Mouse (Mus musculus): ENCODE results near the gene Cyp4f17. TPM values are rescaled to one million over a fixed set of nuclear protein-coding genes. Genes with fewer than 3 reads are reported as not detected.
"Not testable (repeated sequence)": the region's sequence is repeated elsewhere in the genome, so short reads cannot be mapped to it uniquely, and the experiment has no call there.

Gene Cyp4f17
- polyA plus RNA-seq, 1 experiment: 11.5 TPM

GRCm38 (mm10) chr17:32550900-32551770, 45.3 kb downstream of the Cyp4f17 start:
- peak overlapping the region; percentile 68 for H3K4me3 ChIP-seq (ENCODE audit: low read depth, low read length)
- no peak overlapping the region; the same call in 1 of the 2 replicates for H3K27ac ChIP-seq (ENCODE audit: insufficient read depth, low read length)
- peak overlapping the region; percentile 3; the same call in 1 of the 2 replicates for H3K9ac ChIP-seq (ENCODE audit: low read depth, poor library complexity, severe bottlenecking)
- no peaks in the 10 kb centered on the region for H3K9me3 ChIP-seq (replicated peaks; ENCODE audit: control insufficient read depth, insufficient read depth, low read length, poor library complexity, severe bottlenecking)
- TF ChIP-seq CTCF (IDR thresholded peaks at IDR 0.05; ENCODE audit: low read depth, low read length) (peak; percentile 80), EP300 (IDR thresholded peaks at IDR 0.05; ENCODE audit: insufficient read depth, low read depth, low read length) (no peak)
- H3K36me3 ChIP-seq (ENCODE audit: control insufficient read depth, insufficient read depth, low read length, poor library complexity, severe bottlenecking): no peaks in the 10 kb centered on the region
- peaks cover 5% of the 10 kb centered on the region for H3K4me1 ChIP-seq (ENCODE audit: control insufficient read depth, insufficient read depth, low read length)
- no peaks in the 10 kb centered on the region for H3K27me3 ChIP-seq (ENCODE audit: control insufficient read depth, insufficient read depth, low read length, poor library complexity, severe bottlenecking)

- H3K4me3 ChIP-seq (ENCODE audit: low read depth, low read length); H3K9me3 ChIP-seq (replicated peaks; ENCODE audit: control insufficient read depth, insufficient read depth, low read length, poor library complexity, severe bottlenecking); H3K36me3 ChIP-seq (ENCODE audit: control insufficient read depth, insufficient read depth, low read length, poor library complexity, severe bottlenecking); H3K9ac ChIP-seq (ENCODE audit: low read depth, poor library complexity, severe bottlenecking); H3K27ac ChIP-seq (ENCODE audit: insufficient read depth, low read length); H3K27me3 ChIP-seq (ENCODE audit: control insufficient read depth, insufficient read depth, low read length, poor library complexity, severe bottlenecking); H3K4me1 ChIP-seq (ENCODE audit: control insufficient read depth, insufficient read depth, low read length): not testable (repeated sequence)
Measured at GRCm38 (mm10) chr17:32553016-32553415, 47.2 kb downstream of the Cyp4f17 start.

DNA sequence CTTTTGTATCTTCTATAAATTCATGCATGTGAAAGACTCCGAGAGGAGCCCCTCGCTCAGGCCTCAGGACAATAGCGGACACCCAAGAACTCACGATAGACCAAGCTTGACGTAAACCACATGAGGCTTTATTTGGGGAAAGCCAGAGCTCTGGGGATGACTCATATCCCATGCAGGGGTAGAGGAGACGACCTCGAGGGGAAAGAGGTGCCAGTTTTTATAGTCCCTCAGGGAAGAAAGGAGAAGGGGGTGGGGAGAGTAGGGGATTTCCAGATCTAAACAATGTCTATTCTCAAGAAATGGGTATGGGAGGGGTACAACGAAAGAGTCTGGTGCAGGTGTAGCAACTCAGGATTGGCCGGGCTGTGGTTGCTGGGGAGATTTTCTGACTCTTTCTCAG, 48.5 kb downstream of the Cyp4f17 start:
- not testable (repeated sequence) for H3K9ac ChIP-seq (ENCODE audit: low read depth, poor library complexity, severe bottlenecking); H3K27ac ChIP-seq (ENCODE audit: insufficient read depth, low read length); H3K4me1 ChIP-seq (ENCODE audit: control insufficient read depth, insufficient read depth, low read length); H3K9me3 ChIP-seq (replicated peaks; ENCODE audit: control insufficient read depth, insufficient read depth, low read length, poor library complexity, severe bottlenecking); H3K4me3 ChIP-seq (ENCODE audit: low read depth, low read length); H3K27me3 ChIP-seq (ENCODE audit: control insufficient read depth, insufficient read depth, low read length, poor library complexity, severe bottlenecking); H3K36me3 ChIP-seq (ENCODE audit: control insufficient read depth, insufficient read depth, low read length, poor library complexity, severe bottlenecking)

DNA sequence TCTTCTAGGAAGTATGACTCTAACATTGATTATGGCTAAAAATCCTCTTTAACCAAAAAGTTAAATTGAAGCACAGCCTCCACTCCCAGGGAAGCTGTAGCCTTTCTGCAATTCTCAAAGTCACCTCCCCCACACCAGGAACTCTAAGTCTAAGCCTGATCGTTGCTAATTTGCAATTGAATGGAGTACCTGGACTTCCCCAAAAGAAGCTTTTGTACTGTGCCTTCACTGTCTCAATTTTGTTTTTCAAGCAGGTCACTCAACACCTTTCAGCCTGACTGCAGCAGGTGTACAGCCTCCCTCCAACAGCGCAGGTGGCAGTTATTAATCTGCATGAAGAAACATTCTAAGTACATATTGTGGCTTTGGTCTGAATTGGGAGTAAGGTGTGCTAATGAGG, 57.5 kb downstream of the Cyp4f17 start:
- H3K36me3 ChIP-seq (ENCODE audit: control insufficient read depth, insufficient read depth, low read length, poor library complexity, severe bottlenecking); H3K27ac ChIP-seq (ENCODE audit: insufficient read depth, low read length); H3K9ac ChIP-seq (ENCODE audit: low read depth, poor library complexity, severe bottlenecking); H3K4me3 ChIP-seq (ENCODE audit: low read depth, low read length); H3K4me1 ChIP-seq (ENCODE audit: control insufficient read depth, insufficient read depth, low read length); H3K27me3 ChIP-seq (ENCODE audit: control insufficient read depth, insufficient read depth, low read length, poor library complexity, severe bottlenecking): not testable (repeated sequence)
- peaks cover 36% of the 10 kb centered on the region for H3K9me3 ChIP-seq (replicated peaks; ENCODE audit: control insufficient read depth, insufficient read depth, low read length, poor library complexity, severe bottlenecking)

- H3K9ac ChIP-seq (ENCODE audit: low read depth, poor library complexity, severe bottlenecking); H3K4me1 ChIP-seq (ENCODE audit: control insufficient read depth, insufficient read depth, low read length); H3K36me3 ChIP-seq (ENCODE audit: control insufficient read depth, insufficient read depth, low read length, poor library complexity, severe bottlenecking); H3K4me3 ChIP-seq (ENCODE audit: low read depth, low read length); H3K27ac ChIP-seq (ENCODE audit: insufficient read depth, low read length); H3K27me3 ChIP-seq (ENCODE audit: control insufficient read depth, insufficient read depth, low read length, poor library complexity, severe bottlenecking); H3K9me3 ChIP-seq (replicated peaks; ENCODE audit: control insufficient read depth, insufficient read depth, low read length, poor library complexity, severe bottlenecking): not testable (repeated sequence)
Measured at GRCm38 (mm10) chr17:32573286-32573685, 67.4 kb downstream of the Cyp4f17 start.

GRCm38 (mm10) chr17:32577496-32578186, 71.8 kb downstream of the Cyp4f17 start:
- Histone ChIP-seq H3K9ac (ENCODE audit: low read depth, poor library complexity, severe bottlenecking) (no peak overlapping the region), H3K27ac (ENCODE audit: insufficient read depth, low read length) (no peak overlapping the region), H3K4me1 (ENCODE audit: control insufficient read depth, insufficient read depth, low read length) (no peaks in the 10 kb centered on the region), H3K4me3 (ENCODE audit: low read depth, low read length) (no peak overlapping the region), H3K36me3 (ENCODE audit: control insufficient read depth, insufficient read depth, low read length, poor library complexity, severe bottlenecking) (no peaks in the 10 kb centered on the region), H3K27me3 (ENCODE audit: control insufficient read depth, insufficient read depth, low read length, poor library complexity, severe bottlenecking) (no peaks in the 10 kb centered on the region), H3K9me3 (replicated peaks; ENCODE audit: control insufficient read depth, insufficient read depth, low read length, poor library complexity, severe bottlenecking) (peaks cover 16% of the 10 kb centered on the region)
- TF ChIP-seq POLR2A (IDR thresholded peaks at IDR 0.05; ENCODE audit: insufficient read depth, low read length) (no peak), EP300 (IDR thresholded peaks at IDR 0.05; ENCODE audit: insufficient read depth, low read depth, low read length) (no peak), CTCF (IDR thresholded peaks at IDR 0.05; ENCODE audit: low read depth, low read length) (no peak)

Other genes with a start within 250 kb of the Cyp4f17 start
- gene Brd4, start 221.3 kb upstream of the Cyp4f17 start, polyA plus RNA-seq (2011; ENCODE audit: insufficient read depth, insufficient read length, low read depth, missing spikeins): 190 and 191 TPM in 2 replicates
- 135 and 154 TPM in 2 replicates for gene Akap8, start 184.8 kb upstream of the Cyp4f17 start, polyA plus RNA-seq (2011; ENCODE audit: insufficient read depth, insufficient read length, low read depth, missing spikeins)
- gene Akap8l, start 155.4 kb upstream of the Cyp4f17 start, polyA plus RNA-seq (2011; ENCODE audit: insufficient read depth, insufficient read length, low read depth, missing spikeins): 67.7 and 78.8 TPM in 2 replicates
- gene Wiz, start 116.6 kb upstream of the Cyp4f17 start, polyA plus RNA-seq (2011; ENCODE audit: insufficient read depth, insufficient read length, low read depth, missing spikeins): 56.3 and 69.9 TPM in 2 replicates
- gene Rasal3, start 102.5 kb upstream of the Cyp4f17 start, polyA plus RNA-seq (2011; ENCODE audit: insufficient read depth, insufficient read length, low read depth, missing spikeins): 0.20 and 0.96 TPM in 2 replicates
- not detected in 2 replicates for gene Pglyrp2, start 81.9 kb upstream of the Cyp4f17 start, polyA plus RNA-seq (2011; ENCODE audit: insufficient read depth, insufficient read length, low read depth, missing spikeins)
- 0.88 and 1.2 TPM in 2 replicates for gene Cyp4f39, start 53.3 kb upstream of the Cyp4f17 start, polyA plus RNA-seq (2011; ENCODE audit: insufficient read depth, insufficient read length, low read depth, missing spikeins)
- gene Cyp4f16, start 30.5 kb downstream of the Cyp4f17 start, polyA plus RNA-seq (2011; ENCODE audit: insufficient read depth, insufficient read length, low read depth, missing spikeins): 16.3 and 17.2 TPM in 2 replicates
- not detected in 2 replicates for gene Cyp4f37, start 115.3 kb downstream of the Cyp4f17 start, polyA plus RNA-seq (2011; ENCODE audit: insufficient read depth, insufficient read length, low read depth, missing spikeins)
- gene Cyp4f40, start 152.8 kb downstream of the Cyp4f17 start, polyA plus RNA-seq (2011; ENCODE audit: insufficient read depth, insufficient read length, low read depth, missing spikeins): not detected in 2 replicates
- gene Cyp4f15, start 179.6 kb downstream of the Cyp4f17 start, polyA plus RNA-seq (2011; ENCODE audit: insufficient read depth, insufficient read length, low read depth, missing spikeins): 0.58 TPM in 1 of 2 replicates, not detected in the other

Data from ES-Bruce4 (cell line).